Mouse (Mus musculus) adrenal gland, postnatal 4 days (tissue): ENCODE measurements around the gene Krcc1. TPM values are rescaled to one million over a fixed set of nuclear protein-coding genes. Genes with fewer than 3 reads are reported as not detected.

Experiments used
- DNase-seq, 2 experiments: peaks; one replicate each; pipeline ENCODE4 v3.0.0; 2021 to 2022; ENCODE audit warnings: low spot score in 2 of 2, mixed read lengths in 2 of 2
- long read RNA-seq, 2 experiments: library from polyadenylated mRNA; stranded (forward); transcript quantifications; one replicate each; pipeline ENCODE4 v2.0.0; 2021
- total RNA-seq, 2 experiments: library from RNA; stranded (reverse); gene quantifications; 2 replicates each; pipeline ENCODE4 v1.2.3; 2021

Gene Krcc1
- total RNA-seq, result 10 to 100 TPM; 48.8 to 55.4 TPM
- long read RNA-seq, experiment 1, transcript Krcc1-204 (2 exons, 417 nt), result minor isoform, 5 of 52 reads
- long read RNA-seq, experiment 1, transcript Krcc1-203 (3 exons, 1,687 nt), result major isoform, 36 of 52 reads
- long read RNA-seq, experiment 1, partial matches to known transcripts, result 0 of 52 reads
- long read RNA-seq, experiment 1, other reads (novel, unspliced or antisense), result 11 of 52 reads
- long read RNA-seq, experiment 2, transcript Krcc1-203 (3 exons, 1,687 nt), result major isoform, 42 of 51 reads
- long read RNA-seq, experiment 2, partial matches to known transcripts, result 3 of 51 reads
- long read RNA-seq, experiment 2, other reads (novel, unspliced or antisense), result 5 of 51 reads

GRCm38 (mm10) chr6:71271389-71272315 is at the start of gene Krcc1:
Gene Krcc1, plus strand, starts transcription at chr6:71271677.
- DNase-seq, result peak; percentile 93 to 95

DNA sequence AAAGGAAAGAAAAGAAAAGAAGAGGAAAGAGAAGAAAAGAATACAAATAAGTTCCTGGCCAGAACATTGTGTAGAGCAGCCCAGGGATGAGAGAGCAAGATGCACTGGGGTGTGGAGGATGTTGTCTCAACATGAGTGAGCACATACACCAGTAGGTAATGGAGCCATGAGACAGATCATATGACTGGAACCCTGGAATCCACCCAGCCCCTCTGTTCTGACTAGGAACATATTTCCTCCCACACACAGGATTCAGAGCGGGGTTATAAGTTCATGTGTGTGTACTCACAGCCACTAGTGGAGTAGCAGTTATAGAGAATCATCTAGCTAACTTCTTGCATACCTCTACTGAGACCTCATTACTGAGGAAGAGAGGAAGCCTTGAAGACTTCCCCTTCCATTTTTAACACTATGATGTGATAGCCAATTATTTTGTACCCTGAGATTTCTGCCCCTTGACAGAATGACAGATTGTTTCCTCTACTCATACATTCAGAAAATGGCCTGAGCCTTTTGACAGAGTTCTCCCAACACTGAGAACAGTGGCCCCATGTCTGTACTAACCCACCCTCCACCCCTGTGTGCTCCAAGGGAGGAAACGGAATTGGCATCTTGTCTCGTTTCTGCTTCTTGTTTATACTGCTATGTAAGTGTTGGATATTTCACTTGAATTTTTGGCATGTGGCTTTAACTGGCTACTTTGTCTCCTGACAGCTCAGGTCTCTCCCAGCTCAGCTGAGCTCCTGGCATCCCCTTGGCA is 47.1 kb upstream of the Krcc1 start:
- no peak for DNase-seq

GRCm38 (mm10) chr6:71226544-71226943 is 44.9 kb upstream of the Krcc1 start:
- no peak for DNase-seq

GRCm38 (mm10) chr6:71227157-71227770 is 44.2 kb upstream of the Krcc1 start:
- DNase-seq, result no peak

DNA sequence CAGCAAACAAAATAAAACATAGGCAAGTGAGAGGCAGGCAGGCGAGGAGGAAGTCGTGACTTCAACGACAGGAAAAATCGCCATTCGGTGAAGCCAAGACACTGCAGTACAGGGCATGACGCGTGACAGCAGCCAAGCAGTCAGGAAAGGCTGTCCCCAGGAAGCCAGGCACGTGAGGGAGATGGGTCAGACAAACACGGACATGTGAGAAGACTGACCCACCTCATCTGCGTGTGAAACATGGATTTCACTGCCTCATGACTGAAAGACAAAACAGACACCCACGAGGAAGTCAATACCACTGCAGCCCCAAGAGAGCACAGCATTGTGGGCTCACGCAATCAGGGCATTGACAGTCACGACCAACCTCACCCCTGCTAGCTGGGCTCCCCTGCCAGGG is 36.4 kb upstream of the Krcc1 start:
- DNase-seq, result no peak

GRCm38 (mm10) chr6:71235944-71236343 is 35.5 kb upstream of the Krcc1 start:
- no peak for DNase-seq

- no peak for DNase-seq
These were observed 35.0 kb upstream of the Krcc1 start for GRCm38 (mm10) chr6:71236506-71236905.

DNA sequence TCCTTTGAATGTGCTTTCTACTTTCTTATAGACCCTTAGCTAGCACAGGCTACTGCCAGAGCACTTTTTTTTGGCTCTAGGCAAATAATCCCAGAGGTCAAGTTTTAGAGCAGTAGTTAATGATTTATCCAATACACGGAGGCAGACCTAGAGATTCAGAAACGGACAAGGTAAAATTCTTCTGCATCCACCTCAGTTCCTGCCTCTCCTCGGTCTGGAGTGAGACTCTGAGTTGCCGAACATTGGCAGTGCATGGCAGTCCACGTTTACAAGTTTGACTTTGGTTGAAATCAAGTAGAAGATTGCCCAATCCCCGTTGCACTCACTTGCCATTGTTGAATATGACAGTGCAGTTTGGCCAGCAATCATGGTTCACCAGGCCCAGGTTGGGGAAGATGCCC is 34.4 kb upstream of the Krcc1 start:
- no peak for DNase-seq

DNA sequence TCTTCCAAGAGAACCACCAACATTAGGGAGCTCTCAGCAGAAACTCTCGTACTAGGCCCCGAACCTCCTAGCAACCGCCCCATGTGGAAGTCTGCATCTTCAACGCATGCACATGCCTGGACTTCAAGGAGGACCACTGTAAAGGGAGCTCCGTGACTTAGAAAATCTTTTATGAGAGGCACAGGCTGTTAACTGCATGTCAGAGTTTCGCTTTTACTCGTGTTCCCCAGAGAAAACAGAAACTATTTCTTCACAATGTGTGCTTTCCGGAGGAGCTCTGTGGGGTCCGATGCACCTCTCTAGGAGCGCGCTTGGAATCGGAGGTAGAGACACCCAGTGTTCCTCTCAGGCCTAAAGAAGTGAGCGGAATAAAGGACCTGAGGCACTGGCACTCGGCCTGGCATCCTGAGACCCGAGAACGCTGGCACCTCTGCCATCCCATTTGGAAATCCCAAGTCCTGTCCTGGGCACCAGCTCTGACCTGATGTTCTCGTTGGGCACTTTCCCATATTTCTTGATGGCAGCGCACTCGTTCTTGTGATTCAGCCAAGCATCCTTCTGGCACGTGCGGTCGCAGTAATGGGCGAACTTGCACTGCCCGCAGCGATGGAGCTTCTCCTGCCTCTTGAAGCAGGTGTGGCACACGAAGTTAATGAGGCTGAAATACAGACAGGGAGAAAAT is 32.3 kb upstream of the Krcc1 start:
- DNase-seq, result no peak

DNA sequence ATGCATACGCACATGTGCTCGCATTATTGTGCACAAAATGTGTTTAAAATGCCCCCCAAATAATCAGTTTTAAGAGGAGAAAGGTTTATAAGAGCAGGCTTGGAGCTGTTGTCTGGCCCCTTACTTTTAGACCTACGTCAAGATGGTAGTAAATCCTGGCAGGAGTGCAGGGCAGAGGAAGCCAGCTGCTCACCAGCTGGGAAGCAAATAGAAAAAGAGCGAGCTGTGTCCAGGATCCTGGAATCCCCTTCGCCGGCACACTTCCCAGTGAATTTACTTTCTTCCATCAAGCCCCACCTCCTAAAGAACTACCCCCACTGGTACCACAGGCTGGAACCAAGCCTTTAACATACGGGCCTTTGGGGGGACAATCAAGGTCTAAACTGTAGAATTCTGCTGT is 30.6 kb upstream of the Krcc1 start:
- no peak for DNase-seq

DNA sequence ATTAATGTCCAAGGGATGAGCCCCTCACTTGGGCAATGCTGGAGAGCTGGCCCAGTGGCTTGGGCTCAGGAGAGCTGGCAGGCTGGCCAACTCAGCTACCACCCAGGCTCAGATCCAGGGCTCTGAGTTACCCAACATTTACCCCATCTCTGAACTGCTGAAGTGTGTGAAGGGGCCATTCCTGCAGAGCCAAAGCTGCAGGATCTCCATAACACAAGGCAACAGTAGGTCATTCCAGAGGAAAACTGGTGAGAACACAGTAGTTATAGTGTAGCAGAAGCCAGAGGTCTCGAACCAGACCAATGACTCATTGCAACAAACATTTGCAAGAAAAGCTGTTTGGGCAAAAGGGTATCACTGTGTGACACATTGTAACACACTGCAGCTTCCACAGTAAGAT is 28.7 kb upstream of the Krcc1 start:
- no peak for DNase-seq

- DNase-seq, result no peak
These were observed 28.2 kb upstream of the Krcc1 start for GRCm38 (mm10) chr6:71243258-71243657.

DNA sequence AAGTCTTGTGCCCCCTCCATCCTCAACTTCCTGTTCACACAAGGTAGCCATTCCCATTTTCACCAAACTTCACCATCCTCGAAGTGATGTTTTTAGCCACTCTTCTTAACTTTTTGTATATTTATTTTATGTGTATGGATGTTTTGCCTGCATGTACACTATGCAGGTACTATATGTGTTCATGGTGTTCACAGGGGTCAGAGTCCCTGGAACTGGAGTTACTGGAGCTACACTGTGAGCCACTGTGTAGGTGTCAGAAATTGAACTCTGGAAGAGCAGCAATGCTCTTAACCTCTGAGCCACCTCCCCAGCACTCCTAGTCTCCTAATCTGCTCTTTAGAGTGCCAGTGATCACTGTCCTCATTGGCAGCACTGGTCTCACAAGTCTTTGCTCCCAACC is 23.1 kb upstream of the Krcc1 start:
- DNase-seq, result no peak

- DNase-seq, result no peak
These were observed 21.9 kb upstream of the Krcc1 start for GRCm38 (mm10) chr6:71249615-71250014.

DNA sequence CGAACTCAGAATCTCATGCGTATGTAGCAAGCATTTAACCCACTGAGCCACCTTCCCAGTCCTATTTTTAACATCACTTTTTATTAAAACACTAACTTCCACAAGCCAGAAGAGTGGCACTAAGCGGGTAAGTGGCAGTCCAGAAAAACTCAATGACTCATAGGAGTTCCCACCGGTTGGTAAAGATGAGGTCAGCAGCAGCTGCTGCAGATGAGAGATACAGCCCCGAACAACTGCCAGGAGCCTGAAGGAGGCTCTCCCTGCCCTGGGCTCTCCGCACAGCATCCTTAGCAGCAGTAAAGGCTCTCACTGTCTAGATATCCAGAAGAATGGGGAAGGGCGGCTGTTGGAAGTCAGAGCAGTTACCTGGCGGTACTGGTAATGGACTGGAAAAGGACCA is 20.5 kb upstream of the Krcc1 start:
- no peak for DNase-seq

GRCm38 (mm10) chr6:71254456-71254855 is 17.0 kb upstream of the Krcc1 start:
- DNase-seq, result no peak

DNA sequence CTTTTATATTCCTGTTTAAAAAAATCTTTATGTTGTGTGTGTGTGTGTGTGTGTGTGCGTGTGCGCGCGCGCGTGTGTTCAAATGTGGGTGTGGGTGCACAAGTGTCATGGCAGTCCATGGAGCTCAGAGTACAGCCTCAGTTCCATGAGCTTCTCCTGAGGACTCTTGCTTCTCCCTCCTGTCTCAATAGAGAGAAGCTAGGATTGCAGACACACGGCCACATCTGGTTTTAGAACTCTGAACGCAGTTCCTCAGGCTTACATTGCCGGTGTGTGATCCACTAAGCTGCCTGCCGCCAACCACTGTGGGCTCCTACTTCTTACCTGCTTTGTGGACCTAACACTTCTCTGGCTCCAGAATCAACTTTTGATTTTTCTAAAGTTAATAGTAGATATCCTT is 15.3 kb upstream of the Krcc1 start:
- DNase-seq, result no peak

DNA sequence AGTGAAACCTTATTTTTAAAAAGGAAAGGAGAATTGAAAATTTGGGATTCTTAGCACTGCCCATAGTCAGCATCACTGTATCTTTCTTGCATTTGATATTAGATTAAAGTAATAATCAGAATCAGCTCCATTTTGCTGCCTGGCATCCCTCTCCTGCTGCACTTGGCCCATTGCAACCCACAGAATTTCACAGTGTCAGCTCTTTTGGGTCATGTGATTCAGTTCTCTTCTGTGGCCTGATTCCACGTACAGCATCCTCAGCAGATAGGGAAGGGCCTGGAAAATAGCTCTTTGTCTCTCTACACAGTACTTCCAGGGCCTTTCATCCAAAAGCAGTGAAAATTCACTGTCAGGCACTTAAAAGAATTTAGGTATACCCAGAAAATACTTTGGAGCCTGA is 14.1 kb upstream of the Krcc1 start:
- no peak for DNase-seq

DNA sequence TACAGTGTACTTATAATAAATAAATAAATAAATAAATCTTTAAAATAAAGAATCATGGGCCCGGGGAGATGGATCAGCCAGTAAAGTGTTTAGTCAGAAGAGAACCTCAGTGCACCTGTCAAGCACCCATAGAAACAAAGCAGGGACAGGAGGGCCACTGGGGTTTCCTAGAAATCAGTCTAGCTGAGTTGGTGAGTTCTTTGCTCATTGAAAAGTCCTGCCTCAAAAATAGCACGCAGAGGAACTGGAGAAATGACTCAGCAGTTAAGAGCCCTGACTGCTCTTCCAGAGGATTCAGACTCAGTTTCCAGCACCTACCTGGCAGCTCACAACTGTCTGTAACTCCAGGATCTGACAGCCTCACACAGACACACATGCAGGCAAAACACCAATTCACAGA is 12.9 kb upstream of the Krcc1 start:
- DNase-seq, result no peak

DNA sequence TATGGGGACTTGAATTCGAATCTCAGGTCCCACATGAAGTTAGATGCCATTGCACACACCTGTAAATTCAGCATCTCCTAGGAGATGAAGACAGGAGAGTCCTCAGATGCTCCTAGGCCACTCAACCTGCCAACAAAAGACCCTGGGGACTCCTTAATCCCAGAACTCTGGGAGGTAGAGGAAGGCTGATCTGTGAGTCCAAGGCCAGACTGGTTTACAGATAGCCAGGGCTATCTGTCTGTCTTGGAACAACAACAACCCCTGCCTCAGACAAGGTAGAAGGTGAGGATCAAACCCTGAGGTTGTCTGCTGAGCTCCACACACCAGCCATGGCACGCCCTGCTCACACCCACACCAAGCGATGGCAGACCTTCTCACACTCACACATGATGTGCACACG is 12.3 kb upstream of the Krcc1 start:
- DNase-seq, result no peak
